Mouse (Mus musculus): Measurements from ENCODE around the gene Hoxa3. TPM values are rescaled to one million over a fixed set of nuclear protein-coding genes. Genes with fewer than 3 reads are reported as not detected.

The Hoxa3 gene
- polyA plus RNA-seq, 1 experiment from 2014 or later, result 0.86 TPM

DNA sequence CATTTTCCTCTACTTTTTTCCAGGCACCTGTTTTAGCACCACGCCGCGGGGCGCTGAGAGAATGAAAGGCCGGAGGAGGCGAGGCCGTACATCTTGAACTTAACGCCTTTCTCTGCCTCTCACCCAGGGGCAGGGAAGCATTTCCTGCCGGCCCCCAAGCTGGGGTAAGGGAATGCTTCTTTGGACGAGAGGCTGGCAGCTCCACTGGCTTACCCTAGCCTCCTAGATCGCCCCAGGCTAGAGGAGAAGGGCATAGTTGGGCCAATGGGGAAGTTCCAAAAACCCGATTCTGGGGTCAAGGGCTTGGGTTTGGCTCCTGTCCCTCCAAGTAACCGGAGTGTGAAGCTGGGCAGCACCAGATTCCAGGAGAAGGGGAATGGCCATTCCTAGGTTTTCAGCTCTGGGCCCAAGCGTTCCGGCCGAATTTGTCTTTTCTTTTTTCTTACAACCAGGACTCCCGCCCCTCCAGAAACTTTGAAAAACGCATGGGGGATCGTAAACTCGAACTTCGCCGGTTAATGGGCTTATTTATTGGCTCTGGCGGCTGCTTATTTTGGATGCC is 19.9 kb upstream of the Hoxa3 start:
- no peak overlapping the region for H3K4me3 ChIP-seq (ENCODE audit: control insufficient read depth in 1 of 2, insufficient read depth in 1 of 2, low read depth in 1 of 2, low read length in 2 of 2)
- H3K9ac ChIP-seq (ENCODE audit: low read length), result no peak overlapping the region
- H3K27me3 ChIP-seq (ENCODE audit: control insufficient read depth, insufficient read depth, low read length), result peaks cover 98% of the 10 kb centered on the region
- no peak for ATAC-seq (ENCODE audit: insufficient number of reproducible peaks, insufficient read depth, low FRiP score, low read depth)
- H3K4me2 ChIP-seq (ENCODE audit: low read length), result no peak overlapping the region
- no peaks in the 10 kb centered on the region; a peak in 1 of 4 replicates for H3K4me1 ChIP-seq (ENCODE audit: control insufficient read depth in 2 of 2, insufficient read depth in 2 of 2, low read length in 2 of 2)
- no peaks in the 10 kb centered on the region for H3K36me3 ChIP-seq (ENCODE audit: control insufficient read depth, insufficient read depth, low read length)
- WGBS, result 2% methylated on average over 23 of the region's 23 CpGs
- H3K27ac ChIP-seq (replicated peaks in 1 of 2; ENCODE audit: control insufficient read depth in 1 of 2, insufficient read depth in 1 of 2, low read depth in 2 of 2, low read length in 2 of 2), result no peak overlapping the region
- H3K9me3 ChIP-seq (ENCODE audit: control insufficient read depth, low read length), result no peaks in the 10 kb centered on the region

DNA sequence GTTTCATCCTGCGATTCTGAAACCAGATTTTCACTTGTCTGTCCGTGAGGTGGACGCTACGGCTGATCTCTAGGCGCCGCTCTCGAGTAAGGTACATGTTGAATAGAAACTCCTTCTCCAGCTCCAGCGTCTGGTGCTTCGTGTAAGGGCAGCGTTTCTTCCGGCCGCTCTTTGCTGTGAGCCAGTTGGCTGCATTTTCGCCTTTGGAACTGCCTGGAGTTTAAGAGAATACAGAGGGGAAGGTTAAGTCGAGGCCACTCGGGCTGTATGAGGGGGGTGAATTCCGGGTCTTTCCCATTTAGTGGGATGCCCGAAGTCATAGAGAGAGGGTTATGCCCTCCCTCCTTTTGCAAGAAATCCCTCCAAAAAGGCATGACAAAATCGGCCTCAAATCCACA is 19.4 kb upstream of the Hoxa3 start:
- no peak for ATAC-seq (ENCODE audit: insufficient number of reproducible peaks, insufficient read depth, low FRiP score, low read depth)
- 2% methylated on average over 18 of the region's 18 CpGs for WGBS
- Histone ChIP-seq H3K9ac (ENCODE audit: low read length) (no peak overlapping the region), H3K9me3 (ENCODE audit: control insufficient read depth, low read length) (no peaks in the 10 kb centered on the region), H3K27me3 (ENCODE audit: control insufficient read depth, insufficient read depth, low read length) (peaks cover 98% of the 10 kb centered on the region), H3K4me2 (ENCODE audit: low read length) (no peak overlapping the region), H3K4me3 (ENCODE audit: control insufficient read depth in 1 of 2, insufficient read depth in 1 of 2, low read depth in 1 of 2, low read length in 2 of 2) (no peak overlapping the region), H3K4me1 (ENCODE audit: control insufficient read depth in 2 of 2, insufficient read depth in 2 of 2, low read length in 2 of 2) (no peaks in the 10 kb centered on the region; a peak in 1 of 4 replicates), H3K27ac (replicated peaks in 1 of 2; ENCODE audit: control insufficient read depth in 1 of 2, insufficient read depth in 1 of 2, low read depth in 2 of 2, low read length in 2 of 2) (no peak overlapping the region), H3K36me3 (ENCODE audit: control insufficient read depth, insufficient read depth, low read length) (no peaks in the 10 kb centered on the region)

DNA sequence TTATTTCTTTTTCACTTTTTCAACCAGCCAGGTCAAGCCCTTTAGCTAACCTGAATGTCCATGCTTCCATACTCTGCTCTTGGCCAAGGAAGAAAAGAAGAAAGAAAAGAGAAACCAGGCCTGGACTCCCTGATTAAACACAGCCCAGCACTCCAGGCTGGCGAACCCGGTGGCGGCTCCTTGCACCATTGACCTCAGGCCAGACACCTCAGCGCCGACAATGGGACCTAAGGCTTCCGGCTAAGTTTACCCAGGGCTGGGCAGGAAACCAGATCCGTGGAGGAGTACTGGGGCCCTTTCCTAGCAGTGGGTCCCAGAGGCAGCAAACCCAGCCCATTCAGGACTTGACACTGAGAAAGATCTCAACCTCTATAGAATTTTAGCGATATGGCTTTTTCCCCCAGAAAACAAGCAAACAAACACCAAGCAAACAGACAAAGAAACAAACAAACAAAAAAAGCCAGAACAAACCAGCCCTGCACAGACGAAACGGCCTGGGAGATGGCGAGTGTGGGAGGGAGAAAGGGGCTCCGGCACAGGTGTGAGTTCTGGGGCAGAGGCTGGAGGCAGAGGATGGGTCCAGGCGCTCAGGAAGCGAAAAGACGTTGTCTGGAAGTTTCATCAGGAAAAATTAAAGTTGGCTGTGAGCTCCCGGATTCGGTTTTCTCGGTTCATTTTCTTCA is 18.9 kb upstream of the Hoxa3 start:
- no peak overlapping the region for H3K4me3 ChIP-seq (ENCODE audit: control insufficient read depth in 1 of 2, insufficient read depth in 1 of 2, low read depth in 1 of 2, low read length in 2 of 2)
- 2% methylated on average over 18 of the region's 18 CpGs for WGBS

DNA sequence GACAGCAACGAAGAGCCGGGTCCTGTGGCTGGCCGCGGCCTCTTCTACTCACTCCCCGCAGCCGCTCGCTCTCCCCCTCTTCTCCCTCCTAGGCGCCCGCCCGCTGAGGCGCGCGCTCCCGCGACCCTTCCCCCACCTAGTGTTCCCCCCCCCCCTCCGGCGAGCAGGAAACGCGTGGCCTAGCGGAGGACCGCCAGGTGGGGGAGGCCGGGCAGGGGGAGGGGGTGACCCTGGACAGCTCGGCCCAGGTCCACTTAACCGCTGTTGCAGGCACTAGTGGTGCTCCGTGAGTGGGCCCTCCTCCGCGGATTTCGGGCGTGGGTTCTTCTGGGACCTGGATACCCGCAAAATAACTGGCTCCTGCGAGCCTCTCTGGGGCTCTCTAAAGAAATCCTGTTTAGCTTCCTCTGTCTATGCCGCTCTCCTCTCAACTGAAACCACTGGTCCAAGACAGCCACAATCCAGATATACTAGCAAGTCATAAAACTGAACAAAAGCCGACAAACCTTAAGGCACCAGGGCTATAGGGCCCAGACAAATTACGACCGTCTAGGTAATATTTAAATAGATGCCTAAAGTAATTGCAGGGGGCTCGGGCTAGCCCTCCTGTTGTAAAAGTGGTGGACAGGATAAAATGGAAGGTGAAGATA is 17.5 kb upstream of the Hoxa3 start, which contains the start of gene Hoxa9:
Hoxa9 (minus strand) TSS at position 574 of the 650 bp plus-strand sequence.
- no peak within 1 kb of the TSS for H3K9ac ChIP-seq (ENCODE audit: low read length)
- H3K9me3 ChIP-seq (ENCODE audit: control insufficient read depth, low read length), result no peaks in the 10 kb centered on the region
- H3K27me3 ChIP-seq (ENCODE audit: control insufficient read depth, insufficient read depth, low read length), result peaks cover 98% of the 10 kb centered on the region
- no peak within 1 kb of the TSS for H3K27ac ChIP-seq (replicated peaks in 1 of 2; ENCODE audit: control insufficient read depth in 1 of 2, insufficient read depth in 1 of 2, low read depth in 2 of 2, low read length in 2 of 2)
- no peaks in the 10 kb centered on the region; a peak in 1 of 4 replicates for H3K4me1 ChIP-seq (ENCODE audit: control insufficient read depth in 2 of 2, insufficient read depth in 2 of 2, low read length in 2 of 2)
- no peak for ATAC-seq (ENCODE audit: insufficient number of reproducible peaks, insufficient read depth, low FRiP score, low read depth)
- WGBS, result under 1% methylated on average over 24 of the region's 36 CpGs
- no peaks in the 10 kb centered on the region for H3K36me3 ChIP-seq (ENCODE audit: control insufficient read depth, insufficient read depth, low read length)
- H3K4me3 ChIP-seq (ENCODE audit: control insufficient read depth in 1 of 2, insufficient read depth in 1 of 2, low read depth in 1 of 2, low read length in 2 of 2), result no peak within 1 kb of the TSS
- no peak within 1 kb of the TSS for H3K4me2 ChIP-seq (ENCODE audit: low read length)

More for the DNA sequence above, 18.9 kb upstream of the Hoxa3 start:
- Histone ChIP-seq H3K4me2 (ENCODE audit: low read length) (no peak overlapping the region), H3K27ac (replicated peaks in 1 of 2; ENCODE audit: control insufficient read depth in 1 of 2, insufficient read depth in 1 of 2, low read depth in 2 of 2, low read length in 2 of 2) (no peak overlapping the region), H3K9ac (ENCODE audit: low read length) (no peak overlapping the region), H3K9me3 (ENCODE audit: control insufficient read depth, low read length) (no peaks in the 10 kb centered on the region), H3K4me1 (ENCODE audit: control insufficient read depth in 2 of 2, insufficient read depth in 2 of 2, low read length in 2 of 2) (no peaks in the 10 kb centered on the region; a peak in 1 of 4 replicates), H3K36me3 (ENCODE audit: control insufficient read depth, insufficient read depth, low read length) (no peaks in the 10 kb centered on the region), H3K27me3 (ENCODE audit: control insufficient read depth, insufficient read depth, low read length) (peaks cover 98% of the 10 kb centered on the region)
- ATAC-seq (ENCODE audit: insufficient number of reproducible peaks, insufficient read depth, low FRiP score, low read depth), result no peak

DNA sequence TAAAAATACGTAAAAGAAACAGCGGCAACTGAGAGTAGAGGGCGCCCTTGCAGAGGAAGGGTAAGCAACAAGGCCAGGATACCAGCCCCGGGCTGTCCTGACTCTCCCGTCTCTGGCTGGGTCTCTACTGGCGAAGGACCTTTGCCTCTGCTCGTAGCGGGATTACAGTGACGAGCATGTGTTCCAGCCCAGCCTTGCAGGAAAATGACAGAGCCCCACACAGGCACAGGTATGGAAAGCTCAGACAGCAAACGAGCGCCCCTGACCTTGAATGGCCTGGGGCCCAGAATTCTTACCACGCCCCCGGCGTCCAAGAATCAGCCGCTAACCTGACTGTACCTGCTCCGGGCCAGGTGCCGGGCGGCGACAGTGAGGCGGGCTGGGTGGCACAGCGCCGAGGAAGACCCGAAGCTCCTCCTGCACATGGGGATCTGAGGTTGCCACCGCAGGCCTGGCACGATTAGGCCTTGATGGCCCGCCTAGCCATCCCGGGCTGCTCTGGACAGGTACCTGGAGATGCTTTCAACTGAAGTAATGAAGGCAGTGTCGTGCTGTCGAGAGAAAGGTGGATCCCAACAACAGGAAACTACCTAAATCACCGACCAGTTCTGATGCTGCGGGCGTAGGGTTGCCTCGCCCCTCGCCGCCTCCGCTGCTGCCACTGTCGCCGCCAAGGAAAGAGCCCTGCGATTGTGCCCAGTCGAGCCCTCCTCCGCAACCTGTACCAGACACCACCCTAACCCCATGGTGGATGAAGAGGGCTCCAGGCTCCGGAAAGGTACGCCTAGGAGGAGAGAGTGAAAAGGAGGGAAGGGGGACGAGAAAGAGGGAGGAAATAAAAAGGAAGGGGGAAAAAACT is 16.7 kb upstream of the Hoxa3 start:
- ATAC-seq (ENCODE audit: insufficient number of reproducible peaks, insufficient read depth, low FRiP score, low read depth), result no peak

GRCm38 (mm10) chr6:52228475-52229465 is 15.6 kb upstream of the Hoxa3 start:
- no peak for ATAC-seq (ENCODE audit: insufficient number of reproducible peaks, insufficient read depth, low FRiP score, low read depth)

More for the DNA sequence above, 16.7 kb upstream of the Hoxa3 start:
- Histone ChIP-seq H3K4me3 (ENCODE audit: control insufficient read depth in 1 of 2, insufficient read depth in 1 of 2, low read depth in 1 of 2, low read length in 2 of 2) (no peak overlapping the region), H3K27me3 (ENCODE audit: control insufficient read depth, insufficient read depth, low read length) (peaks cover 98% of the 10 kb centered on the region), H3K36me3 (ENCODE audit: control insufficient read depth, insufficient read depth, low read length) (no peaks in the 10 kb centered on the region), H3K9ac (ENCODE audit: low read length) (no peak overlapping the region), H3K9me3 (ENCODE audit: control insufficient read depth, low read length) (no peaks in the 10 kb centered on the region), H3K4me2 (ENCODE audit: low read length) (no peak overlapping the region), H3K4me1 (ENCODE audit: control insufficient read depth in 2 of 2, insufficient read depth in 2 of 2, low read length in 2 of 2) (no peaks in the 10 kb centered on the region; a peak in 1 of 4 replicates), H3K27ac (replicated peaks in 1 of 2; ENCODE audit: control insufficient read depth in 1 of 2, insufficient read depth in 1 of 2, low read depth in 2 of 2, low read length in 2 of 2) (no peak overlapping the region)
- 2% methylated on average over 43 of the region's 44 CpGs for WGBS

More at GRCm38 (mm10) chr6:52228475-52229465, 15.6 kb upstream of the Hoxa3 start:
- Histone ChIP-seq H3K27ac (replicated peaks in 1 of 2; ENCODE audit: control insufficient read depth in 1 of 2, insufficient read depth in 1 of 2, low read depth in 2 of 2, low read length in 2 of 2) (no peak overlapping the region), H3K4me3 (ENCODE audit: control insufficient read depth in 1 of 2, insufficient read depth in 1 of 2, low read depth in 1 of 2, low read length in 2 of 2) (no peak overlapping the region), H3K4me2 (ENCODE audit: low read length) (no peak overlapping the region), H3K9me3 (ENCODE audit: control insufficient read depth, low read length) (no peaks in the 10 kb centered on the region), H3K9ac (ENCODE audit: low read length) (no peak overlapping the region), H3K4me1 (ENCODE audit: control insufficient read depth in 2 of 2, insufficient read depth in 2 of 2, low read length in 2 of 2) (no peaks in the 10 kb centered on the region; a peak in 1 of 4 replicates), H3K27me3 (ENCODE audit: control insufficient read depth, insufficient read depth, low read length) (peaks cover 98% of the 10 kb centered on the region), H3K36me3 (ENCODE audit: control insufficient read depth, insufficient read depth, low read length) (no peaks in the 10 kb centered on the region)
- WGBS, result 2% methylated on average over 38 of the region's 38 CpGs
